Mouse (Mus musculus) ES-Bruce4 (cell line): ENCODE measurements at regions not wholly inside any gene's neighbourhood (a gene's known extent, or its start where the extent isn't known, plus 50 kb on each side); places are given as distances from the start of the nearest gene placed in this dataset.

Experiments
- CTCF ChIP-seq: IDR thresholded peaks from one replicate; pipeline ENCODE4 v1.8.1; 2011; ENCODE audit warnings: low read depth, low read length
- POLR2A ChIP-seq: IDR thresholded peaks from one replicate; pipeline ENCODE4 v1.8.1; 2011; ENCODE audit warnings: low read length; ENCODE audit not compliant: insufficient read depth

- no peak for TF ChIP-seq CTCF
- no peak for TF ChIP-seq POLR2A
Measured at GRCm38 (mm10) chr8:89358411-89358810, 314.4 kb upstream of the Sall1 start.
